Mouse (Mus musculus): ENCODE measurements around the gene Tmem200a. TPM values are rescaled to one million over a fixed set of nuclear protein-coding genes. Genes with fewer than 3 reads are reported as not detected.

Gene Tmem200a
- total and polyA plus RNA-seq, 3 experiments = 27.2 to 133 (median 33.2) TPM

DNA sequence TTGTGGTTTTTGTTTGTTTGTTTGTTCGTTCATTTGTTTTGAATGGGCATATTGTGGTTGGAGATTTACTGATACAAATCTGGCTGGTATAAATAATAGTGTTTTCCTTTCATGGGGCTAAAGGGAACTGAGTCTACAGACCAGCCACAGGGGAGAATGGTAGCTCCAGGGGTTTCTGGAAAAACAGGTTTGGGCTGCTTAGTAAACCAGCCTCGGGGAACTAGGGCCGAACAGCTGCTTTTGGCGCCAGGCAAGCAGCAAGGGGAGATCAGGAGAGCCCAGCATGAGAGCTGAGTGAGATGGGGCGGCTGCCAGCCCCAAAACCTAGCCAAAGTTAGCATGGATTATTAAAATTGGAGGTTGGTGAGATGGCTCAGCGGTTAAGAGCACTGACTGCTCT, 191.6 kb downstream of the Tmem200a start:
- no peak for DNase-seq

DNA sequence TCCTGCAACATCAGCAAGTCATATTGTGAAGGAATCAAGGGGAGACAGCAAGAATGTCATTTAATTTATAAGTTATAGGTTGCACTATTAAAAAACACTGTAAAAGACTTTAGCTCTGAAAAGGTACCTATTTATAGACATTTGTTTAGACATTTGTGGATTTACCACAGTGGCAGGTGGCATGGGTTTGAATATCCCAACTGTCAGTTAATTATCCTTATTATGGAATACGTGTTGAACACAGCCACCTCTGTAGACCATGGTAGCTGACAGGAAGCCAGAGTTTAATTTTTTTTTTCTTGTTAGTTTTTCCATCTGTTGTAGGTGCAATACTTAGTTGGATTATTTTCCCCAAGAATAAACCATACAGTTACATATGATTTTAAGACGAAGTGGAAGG, 194.3 kb downstream of the Tmem200a start:
- no peak for DNase-seq

DNA sequence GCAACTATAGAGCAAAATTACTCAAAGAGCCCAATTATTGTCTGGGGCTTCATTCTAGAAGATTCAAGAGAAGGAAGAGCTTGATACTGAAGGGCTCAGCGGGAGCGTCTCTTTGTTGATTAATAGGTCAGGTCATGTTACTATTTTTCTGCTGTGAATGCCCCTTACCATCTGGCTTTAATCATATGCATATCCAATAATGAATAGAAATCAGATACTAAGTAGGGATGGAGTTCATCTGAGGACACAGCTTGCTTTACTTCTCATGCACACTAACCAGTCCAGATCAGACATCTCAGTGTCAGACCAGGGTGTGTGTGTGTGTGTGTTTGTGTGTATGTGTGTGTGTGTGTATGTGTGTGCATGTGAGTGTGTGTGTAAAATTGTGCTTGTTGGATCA, 201.1 kb downstream of the Tmem200a start:
- DNase-seq = no peak

DNA sequence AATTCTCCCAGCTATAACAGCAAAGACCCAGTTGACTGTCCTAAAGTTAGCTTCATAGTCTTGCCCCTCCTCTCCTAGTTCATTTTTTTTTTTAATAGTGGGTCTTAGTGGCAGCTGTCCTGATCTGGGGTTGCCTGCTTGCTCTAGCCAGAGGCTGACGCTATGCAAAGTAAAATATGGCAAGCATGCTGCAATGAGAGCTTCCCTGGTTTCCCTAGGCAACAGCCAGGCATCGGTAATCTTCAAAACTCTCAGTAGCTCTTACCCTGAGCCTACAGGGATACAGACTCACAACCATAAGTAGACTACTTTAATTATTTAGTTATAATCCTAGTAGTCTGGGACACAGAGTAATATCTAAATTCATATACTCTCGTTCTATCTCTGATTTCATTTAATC, 202.0 kb downstream of the Tmem200a start:
- DNase-seq = no peak

DNA sequence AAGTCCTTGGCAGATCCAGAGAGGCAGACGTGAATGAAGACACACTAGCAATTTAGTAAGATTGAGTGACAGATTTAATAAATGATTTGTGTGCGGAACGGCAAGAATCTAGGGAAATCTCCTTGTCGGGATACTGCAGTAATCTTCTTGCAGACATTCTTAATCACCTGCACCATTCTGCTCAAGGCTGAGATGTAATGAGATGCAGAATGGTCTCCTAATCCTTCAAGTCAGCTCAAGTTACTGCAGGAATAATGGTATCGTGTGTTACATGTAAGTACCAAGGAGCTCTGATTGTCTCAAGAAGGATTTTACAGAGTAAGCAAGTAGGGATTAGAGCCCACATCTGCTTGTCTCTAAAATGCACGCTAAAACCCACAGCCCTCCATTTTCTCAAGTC, 210.1 kb downstream of the Tmem200a start:
- DNase-seq = no peak

Other genes starting within 250 kb of the Tmem200a start
- under 1 TPM; 0.40 to 0.97 TPM for gene Gm9767, start 797 bp downstream of the Tmem200a start, total RNA-seq (2021)
- 0.75 and 2.1 TPM in 2 replicates for gene Gm9767, start 797 bp downstream of the Tmem200a start, polyA plus RNA-seq (2012; rRNA removed)
- gene Samd3, start 150.7 kb upstream of the Tmem200a start, total RNA-seq (2021) = not detected
- 0.07 TPM in 1 of 2 replicates, not detected in the other for gene Samd3, start 150.7 kb upstream of the Tmem200a start, polyA plus RNA-seq (2012; rRNA removed)